In genomic region chr17:69075501-69076237, GRCm38 (mm10) we compare ENCODE assay signal across 9 mouse cellular contexts. TPM values are rescaled to one million over a fixed set of nuclear protein-coding genes. Genes with fewer than 3 reads are reported as not detected.
DNase-seq lines count a peak whose midpoint lies in the region; ATAC-seq and TF ChIP-seq lines count a peak whose summit lies in the region.
"Had no signal": no experiment of that assay in that cellular context is flagged by ENCODE, and none has a peak within 500 bp of the region (broad histone marks: within the 10 kb centered on the region; RNA-seq: fewer than 3 reads in every experiment).

Epb41l3 (plus strand) TSS chr17:69075683.

- peaks cover 78% of the 10 kb centered on the region for H3K27me3 ChIP-seq in E14TG2a.4 (ENCODE audit: insufficient read depth, low read length)
- H3K27me3 ChIP-seq in forebrain, embryonic 16.5 days (replicated peaks; ENCODE audit: control insufficient read depth, insufficient read depth, low read length) = peaks cover 12% of the 10 kb centered on the region; the same call in 1 of the 2 replicates
- peaks cover 41% of the 10 kb centered on the region for H3K27me3 ChIP-seq in liver, embryonic 11.5 days (replicated peaks; ENCODE audit: control insufficient read depth, insufficient read depth, low read length)
- H3K27me3 ChIP-seq: CH12.LX had no signal

- peak; percentile 97 for ATAC-seq in forebrain, embryonic 16.5 days
- ATAC-seq in liver, embryonic 11.5 days (replicated peaks; ENCODE audit: low FRiP score) = peak; percentile 78

- H3K36me3 ChIP-seq in E14TG2a.4 (ENCODE audit: insufficient read depth, low read length) = no peaks in the 10 kb centered on the region
- H3K36me3 ChIP-seq in forebrain, embryonic 16.5 days (ENCODE audit: control insufficient read depth, insufficient read depth) = no peaks in the 10 kb centered on the region
- H3K36me3 ChIP-seq in liver, embryonic 11.5 days (ENCODE audit: control insufficient read depth, insufficient read depth, low read length) = no peaks in the 10 kb centered on the region

- H3K27ac ChIP-seq in forebrain, embryonic 16.5 days (ENCODE audit: low read length) = no peak within 1 kb of the TSS
- no peak within 1 kb of the TSS for H3K27ac ChIP-seq in liver, embryonic 11.5 days (ENCODE audit: low read depth, low read length)

- H3K9me3 ChIP-seq in E14TG2a.4 (ENCODE audit: low read length) = no peaks in the 10 kb centered on the region
- no peaks in the 10 kb centered on the region for H3K9me3 ChIP-seq in forebrain, embryonic 16.5 days (ENCODE audit: control insufficient read depth, low read length)
- no peaks in the 10 kb centered on the region for H3K9me3 ChIP-seq in liver, embryonic 11.5 days (ENCODE audit: control insufficient read depth, low read length)

- intact Hi-C loops in heart, postnatal 10 days (cut with DNase I) = no loop called here

- peak within 1 kb of the TSS; percentile 98 for H3K4me2 ChIP-seq in forebrain, embryonic 16.5 days (ENCODE audit: low read length)
- H3K4me2 ChIP-seq in liver, embryonic 11.5 days = peak within 1 kb of the TSS; percentile 81

- TF ChIP-seq CTCF in E14TG2a.4 (conservative IDR thresholded peaks at IDR 0.05; ENCODE audit: low read length) = no peak

- peak within 1 kb of the TSS; percentile 47 for H3K9ac ChIP-seq in forebrain, embryonic 16.5 days (replicated peaks; ENCODE audit: low read depth, low read length)
- H3K9ac ChIP-seq in liver, embryonic 11.5 days (ENCODE audit: low read depth, low read length) = no peak within 1 kb of the TSS

- DNase-seq in cerebellum, adult 18-20 months = peak; percentile 93 to 94
- DNase-seq in heart, postnatal 10 days = peak; percentile 77 to 79
- DNase-seq in kidney, postnatal 36 days = peak; percentile 88 to 94
- DNase-seq in liver, embryonic 11.5 days (ENCODE audit: low spot score) = peak; percentile 61
- peak; percentile 74 for DNase-seq in neural tube, embryonic 10.5 days (ENCODE audit: extremely low spot score, low spot score)
- peak; percentile 85 for DNase-seq in testis, postnatal 14 days (ENCODE audit: low spot score)

- peak within 1 kb of the TSS; percentile 84 for H3K4me3 ChIP-seq in E14TG2a.4 (replicated peaks; ENCODE audit: low read length)
- peak within 1 kb of the TSS; percentile 55 for H3K4me3 ChIP-seq in forebrain, embryonic 16.5 days (replicated peaks; ENCODE audit: low read length)
- H3K4me3 ChIP-seq in liver, embryonic 11.5 days (ENCODE audit: low read depth, low read length) = peak within 1 kb of the TSS; percentile 48

- under 1% methylated on average over 47 of the region's 47 CpGs for WGBS in forebrain, embryonic 16.5 days
- WGBS in liver, embryonic 11.5 days = 2% methylated on average over 47 of the region's 47 CpGs

- peaks cover 16% of the 10 kb centered on the region for H3K4me1 ChIP-seq in E14TG2a.4 (replicated peaks; ENCODE audit: low read depth, low read length)
- peaks cover 9% of the 10 kb centered on the region for H3K4me1 ChIP-seq in forebrain, embryonic 16.5 days (replicated peaks; ENCODE audit: control insufficient read depth, insufficient read depth, low read length)
- no peaks in the 10 kb centered on the region for H3K4me1 ChIP-seq in liver, embryonic 11.5 days (replicated peaks; ENCODE audit: control insufficient read depth, insufficient read depth, low read length)

RNA-seq across cellular contexts. Expression of gene Epb41l3, which starts in this region (rescaled TPM):
- polyA plus RNA-seq in forebrain, embryonic 16.5 days (2015; fragmentation: Nextera tagmentation; extraction: Ambion mirVana) = 82.8 and 84.2 TPM in 2 replicates
- total RNA-seq in heart, postnatal 10 days (2021) = 10 to 100 TPM; 28.7 to 29.0 TPM
- 28.1 and 28.7 TPM in 2 replicates for polyA plus RNA-seq in liver, embryonic 11.5 days (2014; fragmentation: Nextera tagmentation; extraction: Ambion mirVana)
- total RNA-seq: CH12.LX had no signal
